Mouse (Mus musculus): ENCODE data around the gene Gnaq. TPM values are rescaled to one million over a fixed set of nuclear protein-coding genes. Genes with fewer than 3 reads are reported as not detected.

Gene Gnaq
- polyA plus RNA-seq, 1 experiment from 2014 or later = 4.0 TPM

GRCm38 (mm10) chr19:16173721-16174120 lies 41.1 kb downstream of the Gnaq start:
- Histone ChIP-seq H3K27me3 (no peaks in the 10 kb centered on the region), H3K36me3 (no peaks in the 10 kb centered on the region), H3K27ac (no peak overlapping the region), H3K9ac (no peak overlapping the region), H3K4me2 (no peak overlapping the region), H3K9me3 (replicated peaks) (no peaks in the 10 kb centered on the region), H3K4me1 (replicated peaks) (peaks cover 14% of the 10 kb centered on the region), H3K4me3 (replicated peaks) (no peak overlapping the region)
- no peak for ATAC-seq (ENCODE audit: low read depth)
- WGBS (ENCODE audit: insufficient replicate concordance) = 61% methylated on average over 9 of the region's 9 CpGs
- no peak for DNase-seq

- peaks cover 14% of the 10 kb centered on the region for H3K4me1 ChIP-seq (replicated peaks)
Observed at GRCm38 (mm10) chr19:16176426-16176825, 43.8 kb downstream of the Gnaq start.

GRCm38 (mm10) chr19:16177139-16177727 lies 44.6 kb downstream of the Gnaq start:
- peaks cover 16% of the 10 kb centered on the region for H3K4me1 ChIP-seq (replicated peaks)
- H3K27ac ChIP-seq = no peak overlapping the region
- H3K4me2 ChIP-seq = no peak overlapping the region
- no peaks in the 10 kb centered on the region for H3K27me3 ChIP-seq
- no peaks in the 10 kb centered on the region for H3K9me3 ChIP-seq (replicated peaks)
- no peaks in the 10 kb centered on the region for H3K36me3 ChIP-seq
- no peak overlapping the region for H3K9ac ChIP-seq
- DNase-seq = no peak
- H3K4me3 ChIP-seq (replicated peaks) = no peak overlapping the region
- 79% methylated on average over 8 of the region's 8 CpGs for WGBS (ENCODE audit: insufficient replicate concordance)
- no peak for ATAC-seq (ENCODE audit: low read depth)

More at GRCm38 (mm10) chr19:16176426-16176825, 43.8 kb downstream of the Gnaq start:
- DNase-seq (no peak), ATAC-seq (ENCODE audit: low read depth) (no peak)
- Histone ChIP-seq H3K36me3 (no peaks in the 10 kb centered on the region), H3K27ac (no peak overlapping the region), H3K4me2 (no peak overlapping the region), H3K9ac (no peak overlapping the region), H3K9me3 (replicated peaks) (no peaks in the 10 kb centered on the region), H3K27me3 (no peaks in the 10 kb centered on the region), H3K4me3 (replicated peaks) (no peak overlapping the region)
- WGBS (ENCODE audit: insufficient replicate concordance) = 52% methylated on average over 5 of the region's 5 CpGs

- no peak for ATAC-seq (ENCODE audit: low read depth)
Observed at GRCm38 (mm10) chr19:16181258-16181657, 48.6 kb downstream of the Gnaq start.

GRCm38 (mm10) chr19:16181852-16182475 lies 49.3 kb downstream of the Gnaq start:
- Histone ChIP-seq H3K27me3 (no peaks in the 10 kb centered on the region), H3K4me3 (replicated peaks) (no peak overlapping the region), H3K4me2 (no peak overlapping the region), H3K36me3 (no peaks in the 10 kb centered on the region), H3K9ac (no peak overlapping the region), H3K9me3 (replicated peaks) (no peaks in the 10 kb centered on the region), H3K4me1 (replicated peaks) (peaks cover 17% of the 10 kb centered on the region), H3K27ac (no peak overlapping the region)
- 70% methylated on average over 7 of the region's 7 CpGs for WGBS (ENCODE audit: insufficient replicate concordance)
- DNase-seq (no peak), ATAC-seq (ENCODE audit: low read depth) (no peak)

More at GRCm38 (mm10) chr19:16181258-16181657, 48.6 kb downstream of the Gnaq start:
- Histone ChIP-seq H3K9me3 (replicated peaks) (no peaks in the 10 kb centered on the region), H3K36me3 (no peaks in the 10 kb centered on the region), H3K4me2 (no peak overlapping the region), H3K4me3 (replicated peaks) (no peak overlapping the region), H3K4me1 (replicated peaks) (peaks cover 19% of the 10 kb centered on the region), H3K27me3 (no peaks in the 10 kb centered on the region), H3K27ac (no peak overlapping the region), H3K9ac (no peak overlapping the region)
- no peak for DNase-seq
- WGBS (ENCODE audit: insufficient replicate concordance) = 70% methylated on average over 3 of the region's 3 CpGs

- H3K27ac ChIP-seq = 0 out of 2 replicates have a peak overlapping the region, but pooled peaks have one; percentile 10
- peak; percentile 61; the same call in 1 of the 2 replicates for ATAC-seq (ENCODE audit: low read depth)
Observed at GRCm38 (mm10) chr19:16183592-16184365, 51.1 kb downstream of the Gnaq start.

GRCm38 (mm10) chr19:16186984-16187383 lies 54.4 kb downstream of the Gnaq start:
- H3K4me2 ChIP-seq = no peak overlapping the region
- no peaks in the 10 kb centered on the region for H3K27me3 ChIP-seq
- H3K36me3 ChIP-seq = no peaks in the 10 kb centered on the region
- no peak overlapping the region for H3K4me3 ChIP-seq (replicated peaks)
- DNase-seq (no peak), ATAC-seq (ENCODE audit: low read depth) (no peak)
- peaks cover 16% of the 10 kb centered on the region for H3K4me1 ChIP-seq (replicated peaks)
- no peaks in the 10 kb centered on the region for H3K9me3 ChIP-seq (replicated peaks)
- WGBS (ENCODE audit: insufficient replicate concordance) = 59% methylated on average over 3 of the region's 3 CpGs
- no peak overlapping the region for H3K27ac ChIP-seq
- H3K9ac ChIP-seq = no peak overlapping the region

More at GRCm38 (mm10) chr19:16183592-16184365, 51.1 kb downstream of the Gnaq start:
- no peaks in the 10 kb centered on the region for H3K36me3 ChIP-seq
- 69% methylated on average over 10 of the region's 10 CpGs for WGBS (ENCODE audit: insufficient replicate concordance)
- no peak overlapping the region for H3K4me2 ChIP-seq
- H3K4me3 ChIP-seq (replicated peaks) = no peak overlapping the region
- no peaks in the 10 kb centered on the region for H3K9me3 ChIP-seq (replicated peaks)
- no peak for DNase-seq
- peaks cover 18% of the 10 kb centered on the region for H3K4me1 ChIP-seq (replicated peaks)
- H3K9ac ChIP-seq = no peak overlapping the region
- H3K27me3 ChIP-seq = no peaks in the 10 kb centered on the region

GRCm38 (mm10) chr19:16187952-16188351 lies 55.3 kb downstream of the Gnaq start:
- Histone ChIP-seq H3K9me3 (replicated peaks) (no peaks in the 10 kb centered on the region), H3K4me2 (no peak overlapping the region), H3K4me3 (replicated peaks) (no peak overlapping the region), H3K36me3 (no peaks in the 10 kb centered on the region), H3K4me1 (replicated peaks) (peaks cover 14% of the 10 kb centered on the region), H3K9ac (no peak overlapping the region), H3K27ac (no peak overlapping the region), H3K27me3 (no peaks in the 10 kb centered on the region)
- 42% methylated on average over 2 of the region's 2 CpGs for WGBS (ENCODE audit: insufficient replicate concordance)
- no peak for ATAC-seq (ENCODE audit: low read depth)
- no peak for DNase-seq

- no peak overlapping the region for H3K9ac ChIP-seq
Observed at GRCm38 (mm10) chr19:16189066-16189765, 56.6 kb downstream of the Gnaq start.

GRCm38 (mm10) chr19:16198162-16198561 lies 65.5 kb downstream of the Gnaq start:
- Histone ChIP-seq H3K27ac (no peak overlapping the region), H3K9ac (no peak overlapping the region), H3K9me3 (replicated peaks) (no peaks in the 10 kb centered on the region), H3K4me2 (no peak overlapping the region), H3K4me1 (replicated peaks) (peaks cover 4% of the 10 kb centered on the region; the same call in 1 of the 2 replicates), H3K4me3 (replicated peaks) (no peak overlapping the region), H3K27me3 (no peaks in the 10 kb centered on the region), H3K36me3 (no peaks in the 10 kb centered on the region)
- no peak for ATAC-seq (ENCODE audit: low read depth)
- DNase-seq = no peak
- 65% methylated on average over 3 of the region's 3 CpGs for WGBS (ENCODE audit: insufficient replicate concordance)

More at GRCm38 (mm10) chr19:16189066-16189765, 56.6 kb downstream of the Gnaq start:
- H3K27me3 ChIP-seq = no peaks in the 10 kb centered on the region
- H3K4me2 ChIP-seq = no peak overlapping the region
- peaks cover 13% of the 10 kb centered on the region for H3K4me1 ChIP-seq (replicated peaks)
- H3K4me3 ChIP-seq (replicated peaks) = no peak overlapping the region
- DNase-seq (no peak), ATAC-seq (ENCODE audit: low read depth) (no peak)
- H3K9me3 ChIP-seq (replicated peaks) = no peaks in the 10 kb centered on the region
- WGBS (ENCODE audit: insufficient replicate concordance) = 24% methylated on average over 9 of the region's 9 CpGs
- no peak overlapping the region for H3K27ac ChIP-seq
- H3K36me3 ChIP-seq = no peaks in the 10 kb centered on the region

GRCm38 (mm10) chr19:16201356-16201755 lies 68.7 kb downstream of the Gnaq start:
- H3K9ac ChIP-seq = no peak overlapping the region
- 75% methylated on average over 2 of the region's 2 CpGs for WGBS (ENCODE audit: insufficient replicate concordance)
- H3K4me1 ChIP-seq (replicated peaks) = peaks cover 4% of the 10 kb centered on the region; the same call in 1 of the 2 replicates
- no peaks in the 10 kb centered on the region for H3K36me3 ChIP-seq
- ATAC-seq (ENCODE audit: low read depth) (no peak), DNase-seq (no peak)
- H3K4me2 ChIP-seq = no peak overlapping the region
- H3K27ac ChIP-seq = no peak overlapping the region
- H3K27me3 ChIP-seq = no peaks in the 10 kb centered on the region
- H3K4me3 ChIP-seq (replicated peaks) = no peak overlapping the region
- H3K9me3 ChIP-seq (replicated peaks) = no peaks in the 10 kb centered on the region

All from liver, embryonic 13.5 days (tissue).